ENCODE assay signal across 12 mouse cellular contexts in the genomic region with DNA sequence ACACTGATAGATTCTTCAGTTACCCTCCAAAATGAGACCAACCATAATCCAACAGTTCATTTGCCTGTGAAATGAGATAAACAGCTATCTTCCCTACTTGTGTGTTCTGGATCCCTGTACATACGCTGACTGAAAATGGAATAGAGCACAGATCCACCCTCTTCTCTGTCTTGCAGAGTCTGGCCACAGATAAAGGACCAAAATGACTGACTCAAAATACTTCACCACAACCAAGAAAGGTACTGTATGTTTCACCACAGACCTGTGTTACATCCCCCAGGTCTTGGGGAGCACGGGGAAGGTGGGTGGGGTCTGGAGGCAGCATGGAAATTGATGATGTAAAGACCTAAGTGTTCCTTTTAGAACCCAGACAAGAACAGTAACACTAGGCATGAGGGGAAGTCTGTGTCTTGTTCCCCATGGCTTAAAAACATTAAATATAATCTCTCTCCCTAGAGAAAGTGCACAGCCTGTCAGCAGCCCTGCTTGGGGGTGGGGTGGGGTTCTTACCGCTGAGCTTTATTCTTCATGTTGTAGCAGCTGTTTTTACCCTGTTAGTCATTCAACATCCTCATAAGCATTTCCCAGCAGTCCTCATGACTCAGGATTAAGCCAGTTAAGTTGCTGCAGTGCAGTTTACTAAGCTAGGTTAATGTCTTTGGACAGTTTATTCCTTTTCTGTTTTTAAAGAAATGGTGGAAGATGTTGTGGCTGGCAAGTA. TPM values are rescaled to one million over a fixed set of nuclear protein-coding genes. Genes with fewer than 3 reads are reported as not detected.
A peak's percentile ranks its signal among the peaks of the same experiment; 100 is the strongest.
DNase-seq lines count a peak whose midpoint lies in the region; ATAC-seq and TF ChIP-seq lines count a peak whose summit lies in the region.
"Had no signal": no experiment of that assay in that cellular context is flagged by ENCODE, and none has a peak within 500 bp of the region (broad histone marks: within the 10 kb centered on the region; RNA-seq: fewer than 3 reads in every experiment).

No protein-coding gene starts in this region.

- peak in 1 of 2 experiments; percentile 51; a peak in 2 of 4 replicates for TF ChIP-seq POLR2A in MEL (IDR thresholded peaks at IDR 0.05; ENCODE audit: control insufficient read depth in 1 of 2, insufficient read depth in 1 of 2, low read depth in 1 of 2, low read length in 2 of 2, poor library complexity in 1 of 2)

- no peaks in the 10 kb centered on the region for H3K9me3 ChIP-seq in kidney, postnatal 0 days (replicated peaks; ENCODE audit: low read length)
- H3K9me3 ChIP-seq in MEL (replicated peaks; ENCODE audit: insufficient read depth, low read length): no peaks in the 10 kb centered on the region
- H3K9me3 ChIP-seq in liver, postnatal 0 days (ENCODE audit: low read length): no peaks in the 10 kb centered on the region
- no peaks in the 10 kb centered on the region for H3K9me3 ChIP-seq in hindbrain, embryonic 11.5 days (ENCODE audit: control insufficient read depth, low read length)
- H3K9me3 ChIP-seq: forebrain, embryonic 15.5 days; heart, embryonic 15.5 days had no signal

- H3K79me2 ChIP-seq in MEL (ENCODE audit: control insufficient read depth, insufficient read depth, low read length, poor library complexity): peaks cover 1% of the 10 kb centered on the region; the same call in 1 of the 2 replicates

- TF ChIP-seq CTCF in kidney, postnatal 0 days (IDR thresholded peaks at IDR 0.05; ENCODE audit: low read depth): no peak
- TF ChIP-seq CTCF in MEL (IDR thresholded peaks at IDR 0.05 in 2 of 3, conservative IDR thresholded peaks at IDR 0.05 in 1 of 3; ENCODE audit: control insufficient read depth in 1 of 3, insufficient read depth in 1 of 3, low read depth in 2 of 3, low read length in 3 of 3, poor library complexity in 1 of 3, severe bottlenecking in 1 of 3): no peak
- TF ChIP-seq CTCF in liver, postnatal 0 days (IDR thresholded peaks at IDR 0.05; ENCODE audit: low read depth): no peak

- no peaks in the 10 kb centered on the region for H3K27me3 ChIP-seq in kidney, postnatal 0 days (ENCODE audit: insufficient read depth, low read length)
- no peaks in the 10 kb centered on the region for H3K27me3 ChIP-seq in MEL (ENCODE audit: control insufficient read depth in 1 of 2, insufficient read depth in 2 of 2, low read length in 2 of 2)
- no peaks in the 10 kb centered on the region for H3K27me3 ChIP-seq in liver, postnatal 0 days (ENCODE audit: insufficient read depth, low read length)
- H3K27me3 ChIP-seq in hindbrain, embryonic 11.5 days (ENCODE audit: control insufficient read depth, insufficient read depth, low read length): no peaks in the 10 kb centered on the region
- H3K27me3 ChIP-seq: forebrain, embryonic 15.5 days; heart, embryonic 15.5 days had no signal

- TF ChIP-seq RAD21 in MEL (IDR thresholded peaks at IDR 0.05; ENCODE audit: low read depth, low read length): no peak

- no peaks in the 10 kb centered on the region for H3K4me1 ChIP-seq in kidney, postnatal 0 days (replicated peaks; ENCODE audit: insufficient read depth, low read length)
- H3K4me1 ChIP-seq in MEL (ENCODE audit: control insufficient read depth in 1 of 2, insufficient read depth in 2 of 2, low read length in 2 of 2): peaks cover 45 to 47% of the 10 kb centered on the region in 2 experiments
- peaks cover 40% of the 10 kb centered on the region for H3K4me1 ChIP-seq in liver, postnatal 0 days (ENCODE audit: insufficient read depth)
- H3K4me1 ChIP-seq in hindbrain, embryonic 11.5 days (replicated peaks; ENCODE audit: control insufficient read depth, insufficient read depth, low read length): no peaks in the 10 kb centered on the region
- H3K4me1 ChIP-seq: forebrain, embryonic 15.5 days; heart, embryonic 15.5 days had no signal

- peak; percentile 88 to 90 for TF ChIP-seq EP300 in MEL (IDR thresholded peaks at IDR 0.05; ENCODE audit: low read depth in 1 of 2, low read length in 2 of 2)
- TF ChIP-seq EP300 in liver, postnatal 0 days (IDR thresholded peaks at IDR 0.05; ENCODE audit: low read depth): peak; percentile 93

- no peak overlapping the region for H3K4me3 ChIP-seq in kidney, postnatal 0 days (replicated peaks; ENCODE audit: low read depth, low read length)
- no peak overlapping the region for H3K4me3 ChIP-seq in MEL (ENCODE audit: control insufficient read depth in 1 of 2, insufficient read depth in 1 of 2, low read depth in 2 of 2, low read length in 2 of 2)
- H3K4me3 ChIP-seq in liver, postnatal 0 days (ENCODE audit: low read depth, low read length): peak overlapping the region; percentile 32
- H3K4me3 ChIP-seq in hindbrain, embryonic 11.5 days (ENCODE audit: low read depth, low read length): no peak overlapping the region
- H3K4me3 ChIP-seq: forebrain, embryonic 15.5 days; heart, embryonic 15.5 days had no signal

- 0 out of 2 replicates have a peak overlapping the region, but pooled peaks have one; percentile 4 for H3K27ac ChIP-seq in kidney, postnatal 0 days
- peak overlapping the region; percentile 88 for H3K27ac ChIP-seq in MEL (ENCODE audit: control insufficient read depth, low read depth, low read length)
- H3K27ac ChIP-seq in liver, postnatal 0 days (ENCODE audit: low read depth): peak overlapping the region; percentile 82
- H3K27ac ChIP-seq in hindbrain, embryonic 11.5 days (ENCODE audit: low read depth, low read length): no peak overlapping the region
- H3K27ac ChIP-seq: forebrain, embryonic 15.5 days; heart, embryonic 15.5 days had no signal

- DNase-seq in kidney, postnatal 0 days (ENCODE audit: low spot score): no peak
- DNase-seq in kidney, adult 11 months: no peak
- DNase-seq in MEL (ENCODE audit: low read depth, low spot score): peak; percentile 89
- DNase-seq in liver, postnatal 0 days: peak; percentile 26
- no peak for DNase-seq in hindbrain, embryonic 11.5 days (ENCODE audit: low spot score)
- no peak for DNase-seq in kidney, postnatal 4 days
- no peak for DNase-seq in T-cell, adult 2 months (ENCODE audit: low spot score)
- DNase-seq: adrenal gland, adult 8-10 months; kidney, adult 2 months had no signal

- 75% methylated on average over 3 of the region's 3 CpGs for whole genome bisulfite sequencing in kidney, postnatal 0 days
- WGBS in liver, postnatal 0 days (ENCODE audit: insufficient replicate concordance): 45% methylated on average over 3 of the region's 3 CpGs
- WGBS in hindbrain, embryonic 11.5 days: 94% methylated on average over 3 of the region's 3 CpGs

- H3K36me3 ChIP-seq in kidney, postnatal 0 days (ENCODE audit: insufficient read depth, low read length): peaks cover 12% of the 10 kb centered on the region; the same call in 1 of the 2 replicates
- peaks cover 18 to 56% of the 10 kb centered on the region in 2 experiments for H3K36me3 ChIP-seq in MEL (ENCODE audit: control insufficient read depth in 1 of 2, insufficient read depth in 2 of 2, low read length in 2 of 2)
- peaks cover 31% of the 10 kb centered on the region for H3K36me3 ChIP-seq in liver, postnatal 0 days (replicated peaks; ENCODE audit: insufficient read depth, low read length)
- no peaks in the 10 kb centered on the region; the same call in 1 of the 2 replicates for H3K36me3 ChIP-seq in hindbrain, embryonic 11.5 days (ENCODE audit: control insufficient read depth, insufficient read depth, low read length)

- no peak overlapping the region for H3K4me2 ChIP-seq in kidney, postnatal 0 days (ENCODE audit: low read length)
- peak overlapping the region; percentile 54 for H3K4me2 ChIP-seq in liver, postnatal 0 days (ENCODE audit: low read depth, low read length)
- H3K4me2 ChIP-seq in hindbrain, embryonic 11.5 days (replicated peaks; ENCODE audit: low read depth, low read length): no peak overlapping the region
- H3K4me2 ChIP-seq: forebrain, embryonic 15.5 days; heart, embryonic 15.5 days had no signal

- no peak overlapping the region for H3K9ac ChIP-seq in kidney, postnatal 0 days (ENCODE audit: low read depth, low read length)
- peak overlapping the region; percentile 31 for H3K9ac ChIP-seq in MEL (ENCODE audit: control insufficient read depth, low read depth, low read length, poor library complexity, severe bottlenecking)
- peak overlapping the region; percentile 44 for H3K9ac ChIP-seq in liver, postnatal 0 days (replicated peaks)
- no peak overlapping the region for H3K9ac ChIP-seq in hindbrain, embryonic 11.5 days (ENCODE audit: low read depth, low read length)
- H3K9ac ChIP-seq: forebrain, embryonic 15.5 days; heart, embryonic 15.5 days had no signal

- no peak for ATAC-seq in kidney, postnatal 0 days (replicated peaks; ENCODE audit: low FRiP score, low read depth)
- ATAC-seq in common myeloid progenitor, adult 5-6 weeks (replicated peaks; ENCODE audit: low read depth, poor library complexity, severe bottlenecking): peak; percentile 53; the same call in 1 of the 2 replicates
- ATAC-seq in liver, postnatal 0 days: peak; percentile 88
- no peak for ATAC-seq in hindbrain, embryonic 11.5 days (ENCODE audit: low FRiP score)
- ATAC-seq: forebrain, embryonic 15.5 days had no signal

RNA-seq across cellular contexts. Expression of a gene that starts 22.9 kb away (rescaled TPM):
- polyA plus RNA-seq in kidney, postnatal 0 days (2015; fragmentation: Nextera tagmentation; extraction: Ambion mirVana): 54.5 and 61.6 TPM in 2 replicates
- 55.1 and 60.1 TPM in 2 replicates for total RNA-seq in MEL (2012; rRNA removed)
- 10 to 100 TPM in 1 of 2 experiments, not detected in 1; 79.3 TPM for polyA plus RNA-seq in MEL (2012; ENCODE audit: insufficient read depth in 1 of 2, insufficient read length in 2 of 2, low read depth in 1 of 2, low replicate concordance in 2 of 2, missing spikeins in 1 of 2)
- 69.1 and 72.2 TPM in 2 replicates for total RNA-seq in common myeloid progenitor, adult 5-6 weeks (2017)
- 40.7 and 46.3 TPM in 2 replicates for polyA plus RNA-seq in liver, postnatal 0 days (2015; fragmentation: Nextera tagmentation; extraction: Ambion mirVana)
- polyA plus RNA-seq in hindbrain, embryonic 11.5 days (2014; fragmentation: Nextera tagmentation; extraction: Ambion mirVana): 60.7 and 61.3 TPM in 2 replicates

RNA-seq across cellular contexts. Expression of a gene that starts 48.4 kb away (rescaled TPM):
- polyA plus RNA-seq in kidney, postnatal 0 days (2015; fragmentation: Nextera tagmentation; extraction: Ambion mirVana): 1.9 and 2.7 TPM in 2 replicates
- 0.23 TPM in 1 of 2 replicates, not detected in the other for total RNA-seq in MEL (2012; rRNA removed)
- 1 to 10 TPM in 1 of 2 experiments, not detected in 1; 1.3 TPM for polyA plus RNA-seq in MEL (2012; ENCODE audit: insufficient read depth in 1 of 2, insufficient read length in 2 of 2, low read depth in 1 of 2, low replicate concordance in 2 of 2, missing spikeins in 1 of 2)
- total RNA-seq in common myeloid progenitor, adult 5-6 weeks (2017): not detected in 2 replicates
- polyA plus RNA-seq in liver, postnatal 0 days (2015; fragmentation: Nextera tagmentation; extraction: Ambion mirVana): 0.58 and 0.66 TPM in 2 replicates
- polyA plus RNA-seq in hindbrain, embryonic 11.5 days (2014; fragmentation: Nextera tagmentation; extraction: Ambion mirVana): 0.40 and 0.46 TPM in 2 replicates

RNA-seq across cellular contexts. Expression of a gene that starts 55.6 kb away (rescaled TPM):
- polyA plus RNA-seq in kidney, postnatal 0 days (2015; fragmentation: Nextera tagmentation; extraction: Ambion mirVana): 27.2 and 30.3 TPM in 2 replicates
- total RNA-seq in MEL (2012; rRNA removed): 41.1 and 43.9 TPM in 2 replicates
- 10 to 100 TPM in 1 of 2 experiments, not detected in 1; 89.0 TPM for polyA plus RNA-seq in MEL (2012; ENCODE audit: insufficient read depth in 1 of 2, insufficient read length in 2 of 2, low read depth in 1 of 2, low replicate concordance in 2 of 2, missing spikeins in 1 of 2)
- total RNA-seq in common myeloid progenitor, adult 5-6 weeks (2017): 1.3 TPM in 1 of 2 replicates, not detected in the other
- polyA plus RNA-seq in liver, postnatal 0 days (2015; fragmentation: Nextera tagmentation; extraction: Ambion mirVana): 14.9 TPM in 2 replicates
- 23.0 and 24.8 TPM in 2 replicates for polyA plus RNA-seq in hindbrain, embryonic 11.5 days (2014; fragmentation: Nextera tagmentation; extraction: Ambion mirVana)

Comparison
In these comparisons a context has a peak if more than half of its experiments do, and no peak if none do; other contexts are left out.
1. ATAC-seq: peak in common myeloid progenitor, adult 5-6 weeks (single experiment) and liver, postnatal 0 days (single experiment); none in kidney, postnatal 0 days (single experiment) and hindbrain, embryonic 11.5 days (single experiment).
2. DNase-seq: peak in MEL (single experiment) and liver, postnatal 0 days (single experiment); none in kidney, postnatal 0 days (single experiment), kidney, adult 11 months (single experiment), hindbrain, embryonic 11.5 days (single experiment), kidney, postnatal 4 days (0 of 2) and T-cell, adult 2 months (single experiment).
3. H3K9ac ChIP-seq: peak in MEL (single experiment) and liver, postnatal 0 days (single experiment); none in kidney, postnatal 0 days (single experiment) and hindbrain, embryonic 11.5 days (single experiment).